13 mouse cellular contexts compared by ENCODE assay signal in genomic region chr8:110717131-110717530, GRCm38 (mm10). TPM values are rescaled to one million over a fixed set of nuclear protein-coding genes. Genes with fewer than 3 reads are reported as not detected.
DNase-seq lines count a peak whose midpoint lies in the region; ATAC-seq and TF ChIP-seq lines count a peak whose summit lies in the region.
"Had no signal": no experiment of that assay in that cellular context is flagged by ENCODE, and none has a peak within 500 bp of the region (broad histone marks: within the 10 kb centered on the region; RNA-seq: fewer than 3 reads in every experiment).

No protein-coding gene starts in this region.

- no peak overlapping the region for H3K9ac ChIP-seq in forebrain, embryonic 12.5 days
- H3K9ac ChIP-seq in kidney, embryonic 15.5 days = no peak overlapping the region
- H3K9ac ChIP-seq in limb, embryonic 14.5 days (ENCODE audit: low read depth, low read length, severe bottlenecking) = no peak overlapping the region
- H3K9ac ChIP-seq: midbrain, embryonic 12.5 days had no signal

- no peak overlapping the region for H3K4me2 ChIP-seq in forebrain, embryonic 12.5 days
- no peak overlapping the region for H3K4me2 ChIP-seq in kidney, embryonic 15.5 days
- H3K4me2 ChIP-seq in limb, embryonic 14.5 days (replicated peaks; ENCODE audit: low read depth, low read length, severe bottlenecking) = no peak overlapping the region
- H3K4me2 ChIP-seq: midbrain, embryonic 12.5 days had no signal

- H3K4me1 ChIP-seq in forebrain, embryonic 10.5 days = peaks cover 56% of the 10 kb centered on the region
- H3K4me1 ChIP-seq in forebrain, embryonic 12.5 days = peaks cover 39% of the 10 kb centered on the region
- H3K4me1 ChIP-seq in kidney, embryonic 15.5 days = peaks cover 63% of the 10 kb centered on the region
- H3K4me1 ChIP-seq in embryonic facial prominence, embryonic 10.5 days = peaks cover 62% of the 10 kb centered on the region
- H3K4me1 ChIP-seq in limb, embryonic 14.5 days (ENCODE audit: control insufficient read depth, insufficient read depth, low read length) = peaks cover 63% of the 10 kb centered on the region

- H3K4me3 ChIP-seq in forebrain, embryonic 10.5 days = no peak overlapping the region
- H3K4me3 ChIP-seq in forebrain, embryonic 12.5 days (replicated peaks) = no peak overlapping the region
- H3K4me3 ChIP-seq in kidney, embryonic 15.5 days (replicated peaks) = no peak overlapping the region
- H3K4me3 ChIP-seq in embryonic facial prominence, embryonic 10.5 days = no peak overlapping the region
- no peak overlapping the region for H3K4me3 ChIP-seq in limb, embryonic 14.5 days (replicated peaks; ENCODE audit: low read length)
- H3K4me3 ChIP-seq: erythroblast, embryonic 14.5 days; midbrain, embryonic 12.5 days had no signal

- WGBS in forebrain, embryonic 10.5 days = 71% methylated on average over 7 of the region's 7 CpGs
- WGBS in forebrain, embryonic 12.5 days = 69% methylated on average over 7 of the region's 7 CpGs
- WGBS in kidney, embryonic 15.5 days = 25% methylated on average over 7 of the region's 7 CpGs
- 69% methylated on average over 7 of the region's 7 CpGs for WGBS in embryonic facial prominence, embryonic 10.5 days
- WGBS in limb, embryonic 14.5 days = 35% methylated on average over 7 of the region's 7 CpGs

- H3K36me3 ChIP-seq in forebrain, embryonic 10.5 days (replicated peaks) = peaks cover 39% of the 10 kb centered on the region
- peaks cover 41% of the 10 kb centered on the region for H3K36me3 ChIP-seq in forebrain, embryonic 12.5 days (replicated peaks)
- peaks cover 24% of the 10 kb centered on the region for H3K36me3 ChIP-seq in kidney, embryonic 15.5 days
- H3K36me3 ChIP-seq in embryonic facial prominence, embryonic 10.5 days (replicated peaks) = peaks cover 38% of the 10 kb centered on the region
- peaks cover 11% of the 10 kb centered on the region for H3K36me3 ChIP-seq in limb, embryonic 14.5 days (ENCODE audit: control insufficient read depth, insufficient read depth, low read length)

- H3K9me3 ChIP-seq in forebrain, embryonic 10.5 days = no peaks in the 10 kb centered on the region
- H3K9me3 ChIP-seq in forebrain, embryonic 12.5 days = no peaks in the 10 kb centered on the region
- no peaks in the 10 kb centered on the region for H3K9me3 ChIP-seq in kidney, embryonic 15.5 days (replicated peaks)
- no peaks in the 10 kb centered on the region for H3K9me3 ChIP-seq in embryonic facial prominence, embryonic 10.5 days
- no peaks in the 10 kb centered on the region for H3K9me3 ChIP-seq in limb, embryonic 14.5 days (ENCODE audit: control insufficient read depth, low read length)
- H3K9me3 ChIP-seq: midbrain, embryonic 12.5 days had no signal

- no peak for ATAC-seq in forebrain, embryonic 12.5 days (ENCODE audit: low FRiP score)
- ATAC-seq in kidney, embryonic 15.5 days (replicated peaks; ENCODE audit: low FRiP score) = no peak
- ATAC-seq in limb, embryonic 14.5 days (ENCODE audit: low FRiP score, low read depth) = peak; percentile 6; the same call in 1 of the 2 replicates
- no peak for ATAC-seq in erythroid progenitor cell, adult 5-6 weeks (replicated peaks; ENCODE audit: low FRiP score, poor library complexity, severe bottlenecking)

- no peak for DNase-seq in forebrain, embryonic 10.5 days (ENCODE audit: extremely low spot score, low spot score)
- no peak for DNase-seq in kidney, postnatal 4 days
- no peak for DNase-seq in embryonic facial prominence, embryonic 10.5 days (ENCODE audit: low spot score)
- no peak for DNase-seq in limb, embryonic 14.5 days (ENCODE audit: low spot score)
- no peak for DNase-seq in layer of hippocampus, postnatal 14 days (ENCODE audit: low spot score in 2 of 2)
- DNase-seq: adrenal gland, adult 2 months; cerebellum, adult 11-12 months; kidney, adult 9 months had no signal

- peaks cover 17% of the 10 kb centered on the region for H3K27me3 ChIP-seq in forebrain, embryonic 10.5 days (ENCODE audit: poor library complexity, severe bottlenecking)
- H3K27me3 ChIP-seq in forebrain, embryonic 12.5 days = no peaks in the 10 kb centered on the region
- no peaks in the 10 kb centered on the region for H3K27me3 ChIP-seq in kidney, embryonic 15.5 days
- H3K27me3 ChIP-seq in embryonic facial prominence, embryonic 10.5 days (replicated peaks; ENCODE audit: low read depth, poor library complexity, severe bottlenecking) = no peaks in the 10 kb centered on the region
- no peaks in the 10 kb centered on the region for H3K27me3 ChIP-seq in limb, embryonic 14.5 days (ENCODE audit: control insufficient read depth, insufficient read depth, low read length)
- H3K27me3 ChIP-seq: midbrain, embryonic 12.5 days had no signal

- H3K27ac ChIP-seq in forebrain, embryonic 10.5 days = 0 out of 2 replicates have a peak overlapping the region, but pooled peaks have one; percentile 25
- no peak overlapping the region for H3K27ac ChIP-seq in forebrain, embryonic 12.5 days
- H3K27ac ChIP-seq in kidney, embryonic 15.5 days = peak overlapping the region; percentile 92
- H3K27ac ChIP-seq in embryonic facial prominence, embryonic 10.5 days (replicated peaks) = 0 out of 2 replicates have a peak overlapping the region, but pooled peaks have one; percentile 51
- H3K27ac ChIP-seq in limb, embryonic 14.5 days (replicated peaks; ENCODE audit: low read depth, low read length) = peak overlapping the region; percentile 77; the same call in 1 of the 2 replicates

- TF ChIP-seq POLR2A in limb, embryonic 14.5 days (IDR thresholded peaks at IDR 0.05; ENCODE audit: borderline replicate concordance, extremely low read depth, insufficient read depth, insufficient read length) = no peak

RNA-seq across cellular contexts. Expression of gene Mtss1l, which starts 4.1 kb away (rescaled TPM):
- polyA plus RNA-seq in forebrain, embryonic 10.5 days (2016; fragmentation: Nextera tagmentation; extraction: Ambion mirVana) = 5.4 and 5.6 TPM in 2 replicates
- polyA plus RNA-seq in forebrain, embryonic 12.5 days (2016; fragmentation: Nextera tagmentation; extraction: Ambion mirVana) = 8.9 and 10.0 TPM in 2 replicates
- polyA plus RNA-seq in kidney, embryonic 15.5 days (2015; fragmentation: Nextera tagmentation; extraction: Ambion mirVana) = 8.3 and 8.4 TPM in 2 replicates
- 6.6 and 7.2 TPM in 2 replicates for polyA plus RNA-seq in embryonic facial prominence, embryonic 10.5 days (2016; fragmentation: Nextera tagmentation; extraction: Ambion mirVana)
- polyA plus RNA-seq in limb, embryonic 14.5 days (2012; rRNA removed) = 78.7 and 115 TPM in 2 replicates
- polyA plus RNA-seq in limb, embryonic 14.5 days (2014; fragmentation: Nextera tagmentation; extraction: Ambion mirVana) = 19.1 and 28.0 TPM in 2 replicates
- 100 to 1,000 TPM; 220 to 233 TPM for total RNA-seq in layer of hippocampus, postnatal 14 days (2021)
- total RNA-seq in erythroid progenitor cell, adult 5-6 weeks (2015; ENCODE audit: low replicate concordance) = not detected in 2 replicates
- total RNA-seq in erythroid progenitor cell, adult 5-6 weeks (2017; ENCODE audit: low replicate concordance) = not detected in 2 replicates
